Mouse (Mus musculus): Measurements from ENCODE around the gene Gm20388. TPM values are rescaled to one million over a fixed set of nuclear protein-coding genes. Genes with fewer than 3 reads are reported as not detected.

Gene Gm20388
- polyA plus RNA-seq, 1 experiment from 2014 or later: 8.3 TPM

- H3K4me2 ChIP-seq (ENCODE audit: low read length): peak overlapping the region; percentile 52
- no peak overlapping the region for H3K27ac ChIP-seq (ENCODE audit: low read depth)
- ATAC-seq (replicated peaks; ENCODE audit: low FRiP score, low TSS enrichment, low read depth): peak; percentile 49
- WGBS: 3% methylated on average over 21 of the region's 21 CpGs
- 0 out of 2 replicates have a peak, but pooled peaks cover 4% of the 10 kb centered on the region for H3K27me3 ChIP-seq (replicated peaks; ENCODE audit: control insufficient read depth, insufficient read depth, low read length)
- DNase-seq (ENCODE audit: low spot score): peak; percentile 94
- H3K9me3 ChIP-seq (ENCODE audit: control insufficient read depth, low read length): no peaks in the 10 kb centered on the region
- H3K4me3 ChIP-seq (ENCODE audit: low read depth, low read length): peak overlapping the region; percentile 14; the same call in 1 of the 2 replicates
- peak overlapping the region; percentile 39 for H3K9ac ChIP-seq (ENCODE audit: low read length)
- H3K36me3 ChIP-seq (ENCODE audit: control insufficient read depth, insufficient read depth, low read length): no peaks in the 10 kb centered on the region
- 0 out of 2 replicates have a peak, but pooled peaks cover 13% of the 10 kb centered on the region for H3K4me1 ChIP-seq (replicated peaks; ENCODE audit: control insufficient read depth, insufficient read depth, low read length)
Measured at GRCm38 (mm10) chr8:121382583-121383241, 1472.1 kb downstream of the Gm20388 start.

DNA sequence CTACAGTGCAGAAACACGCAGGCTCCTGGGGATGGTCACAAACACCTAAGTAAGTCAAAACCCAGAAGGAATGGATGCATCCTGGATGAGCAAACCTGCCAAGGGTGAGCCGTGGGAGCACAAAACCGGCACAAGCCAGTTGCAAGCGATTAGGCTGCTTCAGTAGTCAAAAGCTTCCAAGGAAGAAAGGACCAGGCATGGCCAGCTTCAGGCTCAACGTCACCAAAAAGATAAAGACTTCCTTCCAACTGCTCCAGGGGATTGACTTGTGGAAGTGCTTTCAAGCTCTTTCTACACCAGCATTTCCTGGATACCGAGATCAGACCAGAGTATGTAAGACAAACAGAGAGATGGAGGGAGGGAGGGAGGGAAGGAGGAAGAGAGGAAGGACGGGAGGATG lies 1474.9 kb downstream of the Gm20388 start:
- Histone ChIP-seq H3K27ac (ENCODE audit: low read depth) (no peak overlapping the region), H3K36me3 (ENCODE audit: control insufficient read depth, insufficient read depth, low read length) (no peaks in the 10 kb centered on the region), H3K9me3 (ENCODE audit: control insufficient read depth, low read length) (no peaks in the 10 kb centered on the region), H3K9ac (ENCODE audit: low read length) (no peak overlapping the region), H3K4me3 (ENCODE audit: low read depth, low read length) (no peak overlapping the region), H3K27me3 (replicated peaks; ENCODE audit: control insufficient read depth, insufficient read depth, low read length) (peaks cover 18% of the 10 kb centered on the region), H3K4me1 (replicated peaks; ENCODE audit: control insufficient read depth, insufficient read depth, low read length) (0 out of 2 replicates have a peak, but pooled peaks cover 9% of the 10 kb centered on the region), H3K4me2 (ENCODE audit: low read length) (no peak overlapping the region)
- WGBS: 46% methylated on average over 7 of the region's 7 CpGs
- ATAC-seq (replicated peaks; ENCODE audit: low FRiP score, low TSS enrichment, low read depth): no peak
- DNase-seq (ENCODE audit: low spot score): no peak

- peaks cover 65% of the 10 kb centered on the region for H3K27me3 ChIP-seq (replicated peaks; ENCODE audit: control insufficient read depth, insufficient read depth, low read length)
- no peaks in the 10 kb centered on the region for H3K36me3 ChIP-seq (ENCODE audit: control insufficient read depth, insufficient read depth, low read length)
- no peak overlapping the region for H3K9ac ChIP-seq (ENCODE audit: low read length)
- peaks cover 14% of the 10 kb centered on the region; the same call in 1 of the 2 replicates for H3K4me1 ChIP-seq (replicated peaks; ENCODE audit: control insufficient read depth, insufficient read depth, low read length)
- no peak overlapping the region for H3K4me3 ChIP-seq (ENCODE audit: low read depth, low read length)
- DNase-seq (ENCODE audit: low spot score): no peak
- no peak overlapping the region for H3K27ac ChIP-seq (ENCODE audit: low read depth)
- WGBS: 11% methylated on average over 11 of the region's 11 CpGs
- peak; percentile 44; the same call in 1 of the 2 replicates for ATAC-seq (replicated peaks; ENCODE audit: low FRiP score, low TSS enrichment, low read depth)
- H3K4me2 ChIP-seq (ENCODE audit: low read length): no peak overlapping the region
- H3K9me3 ChIP-seq (ENCODE audit: control insufficient read depth, low read length): no peaks in the 10 kb centered on the region
Measured at GRCm38 (mm10) chr8:121390608-121391007, 1480.0 kb downstream of the Gm20388 start.

- ATAC-seq (replicated peaks; ENCODE audit: low FRiP score, low TSS enrichment, low read depth): no peak
- H3K4me2 ChIP-seq (ENCODE audit: low read length): no peak overlapping the region
- no peaks in the 10 kb centered on the region for H3K9me3 ChIP-seq (ENCODE audit: control insufficient read depth, low read length)
- no peak overlapping the region for H3K27ac ChIP-seq (ENCODE audit: low read depth)
- no peak for DNase-seq (ENCODE audit: low spot score)
- no peaks in the 10 kb centered on the region for H3K36me3 ChIP-seq (ENCODE audit: control insufficient read depth, insufficient read depth, low read length)
- peaks cover 66% of the 10 kb centered on the region for H3K27me3 ChIP-seq (replicated peaks; ENCODE audit: control insufficient read depth, insufficient read depth, low read length)
- peaks cover 21% of the 10 kb centered on the region for H3K4me1 ChIP-seq (replicated peaks; ENCODE audit: control insufficient read depth, insufficient read depth, low read length)
- no peak overlapping the region for H3K9ac ChIP-seq (ENCODE audit: low read length)
- H3K4me3 ChIP-seq (ENCODE audit: low read depth, low read length): no peak overlapping the region
- whole genome bisulfite sequencing: 17% methylated on average over 9 of the region's 9 CpGs
Measured at GRCm38 (mm10) chr8:121391254-121391653, 1480.6 kb downstream of the Gm20388 start.

DNA sequence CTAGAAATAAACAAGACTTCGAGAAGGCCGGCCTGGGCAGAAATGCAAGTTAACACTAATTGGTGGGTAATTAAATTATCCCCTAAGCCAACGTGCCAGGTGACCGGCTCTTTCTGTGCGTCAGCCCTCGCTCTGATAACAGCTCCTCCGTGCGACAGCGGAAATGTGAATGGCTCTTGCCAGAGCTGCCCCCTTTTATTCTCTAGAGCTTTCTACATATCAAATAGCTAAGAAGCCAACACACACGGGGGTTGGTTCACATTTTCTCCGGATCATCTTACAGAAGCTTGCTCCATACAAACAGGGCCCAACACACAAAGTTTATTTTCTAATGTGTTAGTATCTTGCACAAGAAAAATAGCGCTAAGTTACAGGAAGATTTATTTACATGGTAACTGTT lies 1481.1 kb downstream of the Gm20388 start:
- no peaks in the 10 kb centered on the region for H3K9me3 ChIP-seq (ENCODE audit: control insufficient read depth, low read length)
- no peak overlapping the region for H3K27ac ChIP-seq (ENCODE audit: low read depth)
- DNase-seq (ENCODE audit: low spot score): no peak
- ATAC-seq (replicated peaks; ENCODE audit: low FRiP score, low TSS enrichment, low read depth): no peak
- no peak overlapping the region for H3K4me3 ChIP-seq (ENCODE audit: low read depth, low read length)
- H3K36me3 ChIP-seq (ENCODE audit: control insufficient read depth, insufficient read depth, low read length): no peaks in the 10 kb centered on the region
- H3K4me2 ChIP-seq (ENCODE audit: low read length): no peak overlapping the region
- H3K4me1 ChIP-seq (replicated peaks; ENCODE audit: control insufficient read depth, insufficient read depth, low read length): peaks cover 25% of the 10 kb centered on the region
- WGBS: 11% methylated on average over 12 of the region's 12 CpGs
- H3K9ac ChIP-seq (ENCODE audit: low read length): no peak overlapping the region
- H3K27me3 ChIP-seq (replicated peaks; ENCODE audit: control insufficient read depth, insufficient read depth, low read length): peaks cover 71% of the 10 kb centered on the region

DNA sequence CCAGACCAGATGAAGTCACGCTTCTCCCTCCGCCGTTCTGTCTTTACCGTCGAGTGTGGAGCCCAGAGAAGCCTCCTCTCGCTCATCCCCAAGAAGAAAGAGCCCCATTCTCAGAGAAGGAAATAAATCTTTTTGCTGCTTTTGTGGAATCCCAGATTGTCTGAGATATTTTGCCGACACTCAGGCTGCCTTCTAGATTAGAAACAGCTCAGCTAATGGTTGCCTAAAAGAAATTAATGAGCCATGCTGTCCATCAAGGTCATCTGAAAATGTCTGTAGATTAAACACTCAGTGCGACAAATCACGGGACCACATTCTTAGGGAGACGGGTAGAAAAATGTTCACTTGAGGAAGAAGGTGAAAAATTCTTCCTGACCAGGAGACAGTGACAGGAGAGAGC lies 1481.8 kb downstream of the Gm20388 start:
- Histone ChIP-seq H3K36me3 (ENCODE audit: control insufficient read depth, insufficient read depth, low read length) (no peaks in the 10 kb centered on the region), H3K27ac (ENCODE audit: low read depth) (no peak overlapping the region), H3K4me3 (ENCODE audit: low read depth, low read length) (no peak overlapping the region), H3K27me3 (replicated peaks; ENCODE audit: control insufficient read depth, insufficient read depth, low read length) (peaks cover 77% of the 10 kb centered on the region), H3K4me2 (ENCODE audit: low read length) (no peak overlapping the region), H3K4me1 (replicated peaks; ENCODE audit: control insufficient read depth, insufficient read depth, low read length) (peaks cover 25% of the 10 kb centered on the region), H3K9me3 (ENCODE audit: control insufficient read depth, low read length) (no peaks in the 10 kb centered on the region), H3K9ac (ENCODE audit: low read length) (no peak overlapping the region)
- no peak for DNase-seq (ENCODE audit: low spot score)
- 29% methylated on average over 10 of the region's 10 CpGs for WGBS
- no peak for ATAC-seq (replicated peaks; ENCODE audit: low FRiP score, low TSS enrichment, low read depth)

- ATAC-seq (replicated peaks; ENCODE audit: low FRiP score, low TSS enrichment, low read depth) (0 out of 2 replicates have a peak, but pooled peaks have one; percentile 38), DNase-seq (ENCODE audit: low spot score) (no peak)
- no peak overlapping the region for H3K4me2 ChIP-seq (ENCODE audit: low read length)
- 10% methylated on average over 9 of the region's 9 CpGs for WGBS
- peaks cover 25% of the 10 kb centered on the region for H3K4me1 ChIP-seq (replicated peaks; ENCODE audit: control insufficient read depth, insufficient read depth, low read length)
- no peak overlapping the region for H3K9ac ChIP-seq (ENCODE audit: low read length)
- no peaks in the 10 kb centered on the region for H3K9me3 ChIP-seq (ENCODE audit: control insufficient read depth, low read length)
- H3K36me3 ChIP-seq (ENCODE audit: control insufficient read depth, insufficient read depth, low read length): no peaks in the 10 kb centered on the region
- no peak overlapping the region for H3K4me3 ChIP-seq (ENCODE audit: low read depth, low read length)
- no peak overlapping the region for H3K27ac ChIP-seq (ENCODE audit: low read depth)
- H3K27me3 ChIP-seq (replicated peaks; ENCODE audit: control insufficient read depth, insufficient read depth, low read length): peaks cover 79% of the 10 kb centered on the region
Measured at GRCm38 (mm10) chr8:121393111-121393510, 1482.5 kb downstream of the Gm20388 start.

DNA sequence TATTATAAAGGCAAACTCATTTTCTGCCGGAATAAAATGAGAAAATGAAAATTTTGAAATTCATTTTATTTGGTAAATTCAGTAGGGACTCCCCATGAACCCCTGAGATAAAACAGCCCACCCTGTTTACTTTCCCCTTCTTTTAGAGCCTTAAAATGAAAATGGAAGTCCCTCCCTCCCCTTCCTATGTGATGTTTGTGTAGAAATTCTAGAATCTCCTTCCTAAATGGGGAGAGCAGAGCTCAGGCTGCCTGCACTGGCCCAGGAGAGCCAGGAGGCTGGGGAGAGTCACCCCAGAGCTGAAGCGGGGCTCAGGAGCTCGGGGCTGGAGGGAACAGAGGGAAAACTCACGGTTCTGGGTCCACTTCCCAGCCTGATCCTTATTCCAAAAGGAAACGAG lies 1484.0 kb downstream of the Gm20388 start:
- ATAC-seq (replicated peaks; ENCODE audit: low FRiP score, low TSS enrichment, low read depth) (no peak), DNase-seq (ENCODE audit: low spot score) (no peak)
- H3K4me2 ChIP-seq (ENCODE audit: low read length): no peak overlapping the region
- no peak overlapping the region for H3K27ac ChIP-seq (ENCODE audit: low read depth)
- H3K36me3 ChIP-seq (ENCODE audit: control insufficient read depth, insufficient read depth, low read length): no peaks in the 10 kb centered on the region
- no peak overlapping the region for H3K4me3 ChIP-seq (ENCODE audit: low read depth, low read length)
- no peak overlapping the region for H3K9ac ChIP-seq (ENCODE audit: low read length)
- WGBS: 67% methylated on average over 5 of the region's 5 CpGs
- peaks cover 86% of the 10 kb centered on the region for H3K27me3 ChIP-seq (replicated peaks; ENCODE audit: control insufficient read depth, insufficient read depth, low read length)
- no peaks in the 10 kb centered on the region for H3K9me3 ChIP-seq (ENCODE audit: control insufficient read depth, low read length)
- peaks cover 25% of the 10 kb centered on the region for H3K4me1 ChIP-seq (replicated peaks; ENCODE audit: control insufficient read depth, insufficient read depth, low read length)

GRCm38 (mm10) chr8:121395316-121395715 lies 1484.7 kb downstream of the Gm20388 start:
- Histone ChIP-seq H3K27me3 (replicated peaks; ENCODE audit: control insufficient read depth, insufficient read depth, low read length) (peaks cover 82% of the 10 kb centered on the region), H3K4me2 (ENCODE audit: low read length) (no peak overlapping the region), H3K27ac (ENCODE audit: low read depth) (no peak overlapping the region), H3K36me3 (ENCODE audit: control insufficient read depth, insufficient read depth, low read length) (no peaks in the 10 kb centered on the region), H3K4me1 (replicated peaks; ENCODE audit: control insufficient read depth, insufficient read depth, low read length) (peaks cover 25% of the 10 kb centered on the region), H3K9me3 (ENCODE audit: control insufficient read depth, low read length) (no peaks in the 10 kb centered on the region), H3K4me3 (ENCODE audit: low read depth, low read length) (no peak overlapping the region), H3K9ac (ENCODE audit: low read length) (no peak overlapping the region)
- ATAC-seq (replicated peaks; ENCODE audit: low FRiP score, low TSS enrichment, low read depth) (no peak), DNase-seq (ENCODE audit: low spot score) (no peak)
- 61% methylated on average over 11 of the region's 11 CpGs for WGBS
